Mouse (Mus musculus) limb, embryonic 14.5 days (tissue): ENCODE data around the gene Gm21936. TPM values are rescaled to one million over a fixed set of nuclear protein-coding genes. Genes with fewer than 3 reads are reported as not detected.
"Not testable (repeated sequence)": the region's sequence is repeated elsewhere in the genome, so short reads cannot be mapped to it uniquely, and the experiment has no call there.

ENCODE experiments used
- ATAC-seq: fragments of 200-750 bp; cut with Nextera tagmentation; 2 replicates; pipeline ENCODE4 v1.8.0; 2017; ENCODE audit warnings: low read depth, moderate number of reproducible peaks, moderate TSS enrichment; ENCODE audit not compliant: low FRiP score
- DNase-seq: peaks from one replicate; pipeline ENCODE4 v3.0.0-alpha.2; 2015; ENCODE audit warnings: low spot score
- H3K27ac ChIP-seq: fragments of 300-500 bp; sonication (generic); replicated peaks from 2 replicates; pipeline ENCODE4 v1.5.1; 2014; ENCODE audit warnings: low read depth, mild to moderate bottlenecking, low read length, moderate library complexity, mixed read lengths
- H3K27me3 ChIP-seq: fragments of 300-500 bp; sonication (generic); 2 replicates; pipeline ENCODE4 v1.6.1; 2014; ENCODE audit warnings: low read length, mixed read lengths; ENCODE audit not compliant: control insufficient read depth, insufficient read depth
- H3K36me3 ChIP-seq: fragments of 300-500 bp; sonication (generic); 2 replicates; pipeline ENCODE4 v1.6.1; 2014; ENCODE audit warnings: mild to moderate bottlenecking, low read length, moderate library complexity, mixed read lengths; ENCODE audit not compliant: control insufficient read depth, insufficient read depth
- H3K4me1 ChIP-seq: fragments of 300-500 bp; sonication (generic); 2 replicates; pipeline ENCODE4 v1.6.1; 2014; ENCODE audit warnings: antibody characterized with exemption, low read length, mixed read lengths; ENCODE audit not compliant: control insufficient read depth, insufficient read depth
- H3K4me2 ChIP-seq: fragments of 300-500 bp; sonication (generic); replicated peaks from 2 replicates; pipeline ENCODE4 v1.6.1; 2014; ENCODE audit warnings: low read depth, mild to moderate bottlenecking, low read length, moderate library complexity; ENCODE audit not compliant: severe bottlenecking
- H3K4me3 ChIP-seq: fragments of 300-500 bp; sonication (generic); replicated peaks from 2 replicates; pipeline ENCODE4 v1.5.1; 2014; ENCODE audit warnings: low read length
- H3K9ac ChIP-seq: fragments of 300-500 bp; sonication (generic); 2 replicates; pipeline ENCODE4 v1.6.1; 2014; ENCODE audit warnings: mild to moderate bottlenecking, low read depth, low read length, moderate library complexity; ENCODE audit not compliant: severe bottlenecking
- H3K9me3 ChIP-seq: fragments of 300-500 bp; sonication (generic); 2 replicates; pipeline ENCODE4 v1.6.1; 2016; ENCODE audit warnings: low read length; ENCODE audit not compliant: control insufficient read depth
- WGBS: fragments of 180-500 bp; shearing (Covaris S2); extraction: QIAGEN DNeasy Blood & Tissue Kit; methylation state at CpG from one replicate; pipeline ENCODE4 v1.1.7; 2014; 5-methylcytosine and 5-hydroxymethylcytosine counted together
- polyA plus RNA-seq, 2 experiments: library from polyadenylated mRNA; depleted of rRNA in 1 of 2; stranded (reverse) in 1 of 2; unstranded in 1 of 2; fragments of >200 nt; fragmentation: Nextera tagmentation in 1 of 2; extraction: Ambion mirVana in 1 of 2; gene quantifications; 2 replicates each; pipeline versions ENCODE4 v1.2.1 to v1.2.3; 2012 to 2014

Gene Gm21936
- polyA plus RNA-seq (2012; rRNA removed), result not detected in 2 replicates
- not detected in 2 replicates for polyA plus RNA-seq (2014; fragmentation: Nextera tagmentation; extraction: Ambion mirVana)

- not testable (repeated sequence) for H3K4me1 ChIP-seq, DNase-seq, H3K9me3 ChIP-seq, H3K9ac ChIP-seq, H3K27me3 ChIP-seq, ATAC-seq, H3K27ac ChIP-seq, H3K36me3 ChIP-seq, H3K4me2 ChIP-seq, H3K4me3 ChIP-seq
- WGBS, result 88% methylated on average over 1 of the region's 1 CpGs
These were observed at the start of gene Gm21936 for GRCm38 (mm10) chr12:87795212-87795611. Gene Gm21936, plus strand, starts transcription at chr12:87795512.

GRCm38 (mm10) chr12:87775655-87776054, 19.7 kb upstream of the Gm21936 start, which contains the start of gene Gm21319:
Gene Gm21319, minus strand, starts transcription at chr12:87775755.
- ATAC-seq, H3K27ac ChIP-seq, H3K9me3 ChIP-seq, H3K27me3 ChIP-seq, H3K4me2 ChIP-seq, H3K36me3 ChIP-seq, H3K4me1 ChIP-seq, DNase-seq, H3K4me3 ChIP-seq, H3K9ac ChIP-seq: not testable (repeated sequence)
- WGBS, result 87% methylated on average over 4 of the region's 4 CpGs

GRCm38 (mm10) chr12:87797971-87798370, 2.7 kb downstream of the Gm21936 start:
- not testable (repeated sequence) for ATAC-seq, H3K27ac ChIP-seq, H3K9me3 ChIP-seq, DNase-seq, H3K4me2 ChIP-seq, H3K4me1 ChIP-seq, H3K36me3 ChIP-seq, H3K27me3 ChIP-seq, H3K9ac ChIP-seq, H3K4me3 ChIP-seq
- WGBS, result 90% methylated on average over 5 of the region's 5 CpGs

- not testable (repeated sequence) for H3K27ac ChIP-seq, H3K4me3 ChIP-seq, DNase-seq, H3K27me3 ChIP-seq, H3K4me1 ChIP-seq, H3K4me2 ChIP-seq, H3K36me3 ChIP-seq, H3K9me3 ChIP-seq, H3K9ac ChIP-seq, ATAC-seq
- 96% methylated on average over 4 of the region's 6 CpGs for WGBS
These were observed 21.0 kb downstream of the Gm21936 start, which contains the start of gene BB287469 for GRCm38 (mm10) chr12:87816277-87816676. Gene BB287469, plus strand, starts transcription at chr12:87816577.

GRCm38 (mm10) chr12:87842239-87842638, 46.9 kb downstream of the Gm21936 start, which contains the start of gene Gm2001:
Gene Gm2001, minus strand, starts transcription at chr12:87842339.
- not testable (repeated sequence) for DNase-seq, H3K27me3 ChIP-seq, ATAC-seq, H3K4me3 ChIP-seq, H3K4me2 ChIP-seq, H3K9ac ChIP-seq, H3K27ac ChIP-seq, H3K36me3 ChIP-seq, H3K4me1 ChIP-seq, H3K9me3 ChIP-seq
- 56% methylated on average over 1 of the region's 2 CpGs for WGBS

Other genes with a start within 250 kb of the Gm21936 start
- gene Oog1, start 192.8 kb upstream of the Gm21936 start, polyA plus RNA-seq (2012; rRNA removed), result not detected in 2 replicates
- not detected in 2 replicates for gene Oog1, start 192.8 kb upstream of the Gm21936 start, polyA plus RNA-seq (2014; fragmentation: Nextera tagmentation; extraction: Ambion mirVana)
- not detected in 2 replicates for gene Gm4027, start 176.6 kb upstream of the Gm21936 start, polyA plus RNA-seq (2012; rRNA removed)
- not detected in 2 replicates for gene Gm4027, start 176.6 kb upstream of the Gm21936 start, polyA plus RNA-seq (2014; fragmentation: Nextera tagmentation; extraction: Ambion mirVana)
- gene Gm16381, start 150.9 kb upstream of the Gm21936 start, polyA plus RNA-seq (2012; rRNA removed), result not detected in 2 replicates
- not detected in 2 replicates for gene Gm16381, start 150.9 kb upstream of the Gm21936 start, polyA plus RNA-seq (2014; fragmentation: Nextera tagmentation; extraction: Ambion mirVana)
- gene Gm21319, start 19.8 kb upstream of the Gm21936 start, polyA plus RNA-seq (2012; rRNA removed), result not detected in 2 replicates
- gene Gm21319, start 19.8 kb upstream of the Gm21936 start, polyA plus RNA-seq (2014; fragmentation: Nextera tagmentation; extraction: Ambion mirVana), result not detected in 2 replicates
- gene BB287469, start 21.1 kb downstream of the Gm21936 start, polyA plus RNA-seq (2012; rRNA removed), result not detected in 2 replicates
- not detected in 2 replicates for gene BB287469, start 21.1 kb downstream of the Gm21936 start, polyA plus RNA-seq (2014; fragmentation: Nextera tagmentation; extraction: Ambion mirVana)
- gene Gm2001, start 46.8 kb downstream of the Gm21936 start, polyA plus RNA-seq (2012; rRNA removed), result not detected in 2 replicates
- not detected in 2 replicates for gene Gm2001, start 46.8 kb downstream of the Gm21936 start, polyA plus RNA-seq (2014; fragmentation: Nextera tagmentation; extraction: Ambion mirVana)
- gene Gm2016, start 78.6 kb downstream of the Gm21936 start, polyA plus RNA-seq (2012; rRNA removed), result not detected in 2 replicates
- not detected in 2 replicates for gene Gm2016, start 78.6 kb downstream of the Gm21936 start, polyA plus RNA-seq (2014; fragmentation: Nextera tagmentation; extraction: Ambion mirVana)
- not detected in 2 replicates for gene Gm2022, start 99.9 kb downstream of the Gm21936 start, polyA plus RNA-seq (2012; rRNA removed)
- gene Gm2022, start 99.9 kb downstream of the Gm21936 start, polyA plus RNA-seq (2014; fragmentation: Nextera tagmentation; extraction: Ambion mirVana), result not detected in 2 replicates
- not detected in 2 replicates for gene Gm2035, start 124.3 kb downstream of the Gm21936 start, polyA plus RNA-seq (2012; rRNA removed)
- gene Gm2035, start 124.3 kb downstream of the Gm21936 start, polyA plus RNA-seq (2014; fragmentation: Nextera tagmentation; extraction: Ambion mirVana), result not detected in 2 replicates
- not detected in 2 replicates for gene Gm2042, start 158.6 kb downstream of the Gm21936 start, polyA plus RNA-seq (2012; rRNA removed)
- gene Gm2042, start 158.6 kb downstream of the Gm21936 start, polyA plus RNA-seq (2014; fragmentation: Nextera tagmentation; extraction: Ambion mirVana), result not detected in 2 replicates
- not detected in 2 replicates for gene Gm2075, start 216.3 kb downstream of the Gm21936 start, polyA plus RNA-seq (2012; rRNA removed)
- gene Gm2075, start 216.3 kb downstream of the Gm21936 start, polyA plus RNA-seq (2014; fragmentation: Nextera tagmentation; extraction: Ambion mirVana), result not detected in 2 replicates
- not detected in 2 replicates for gene Gm6803, start 223.3 kb downstream of the Gm21936 start, polyA plus RNA-seq (2012; rRNA removed)
- gene Gm6803, start 223.3 kb downstream of the Gm21936 start, polyA plus RNA-seq (2014; fragmentation: Nextera tagmentation; extraction: Ambion mirVana), result not detected in 2 replicates
- not detected in 2 replicates for gene Gm2056, start 231.5 kb downstream of the Gm21936 start, polyA plus RNA-seq (2012; rRNA removed)
- not detected in 2 replicates for gene Gm2056, start 231.5 kb downstream of the Gm21936 start, polyA plus RNA-seq (2014; fragmentation: Nextera tagmentation; extraction: Ambion mirVana)